Mouse (Mus musculus): ENCODE data around the gene Apoe. TPM values are rescaled to one million over a fixed set of nuclear protein-coding genes. Genes with fewer than 3 reads are reported as not detected.

Gene Apoe
- 863 and 1,072 TPM in 2 replicates for polyA plus RNA-seq (2012; rRNA removed)

GRCm38 (mm10) chr7:19698907-19699826 is at the start of gene Apoe:
TSS of gene Apoe (minus strand) at chr7:19699188.

GRCm38 (mm10) chr7:19715239-19716054 is 16.5 kb upstream of the Apoe start, which contains the start of gene Tomm40:
TSS of gene Tomm40 (minus strand) at chr7:19715438.

GRCm38 (mm10) chr7:19691873-19692865 is 6.8 kb downstream of the Apoe start, which contains the start of gene Apoc1:
TSS of gene Apoc1 (minus strand) at chr7:19692660.

GRCm38 (mm10) chr7:19681202-19681694 is 17.7 kb downstream of the Apoe start, which contains the start of the genes Gm44805 and Apoc4:
TSS of gene Gm44805 (minus strand) at chr7:19681423.
TSS of gene Apoc4 (minus strand) at chr7:19681479.

GRCm38 (mm10) chr7:19677872-19678271 is 21.1 kb downstream of the Apoe start, which contains the start of gene Apoc2:
TSS of gene Apoc2 (minus strand) at chr7:19677941.

GRCm38 (mm10) chr7:19664955-19665841 is 33.8 kb downstream of the Apoe start, which contains the start of gene Clptm1:
TSS of gene Clptm1 (minus strand) at chr7:19665033.

Other genes starting within 250 kb of the Apoe start
- 47.3 and 55.6 TPM in 2 replicates for gene Mark4, start 240.4 kb downstream of the Apoe start, polyA plus RNA-seq (2012; rRNA removed)
- 0.31 and 0.70 TPM in 2 replicates for gene Exoc3l2, start 235.9 kb downstream of the Apoe start, polyA plus RNA-seq (2012; rRNA removed)
- 12.0 and 12.1 TPM in 2 replicates for gene Bloc1s3, start 190.8 kb downstream of the Apoe start, polyA plus RNA-seq (2012; rRNA removed)
- gene Trappc6a, start 190.8 kb downstream of the Apoe start, polyA plus RNA-seq (2012; rRNA removed): 19.9 and 24.6 TPM in 2 replicates
- gene Nkpd1, start 181.3 kb downstream of the Apoe start, polyA plus RNA-seq (2012; rRNA removed): 1.3 TPM in 2 replicates
- gene Ppp1r37, start 136.1 kb downstream of the Apoe start, polyA plus RNA-seq (2012; rRNA removed): 112 and 114 TPM in 2 replicates
- 1.2 and 1.5 TPM in 2 replicates for gene Zfp296, start 121.9 kb downstream of the Apoe start, polyA plus RNA-seq (2012; rRNA removed)
- 64.8 and 70.8 TPM in 2 replicates for gene Gemin7, start 121.6 kb downstream of the Apoe start, polyA plus RNA-seq (2012; rRNA removed)
- gene Clasrp, start 94.7 kb downstream of the Apoe start, polyA plus RNA-seq (2012; rRNA removed): 142 and 146 TPM in 2 replicates
- gene Relb, start 69.8 kb downstream of the Apoe start, polyA plus RNA-seq (2012; rRNA removed): 5.8 and 6.2 TPM in 2 replicates
- gene Clptm1, start 34.2 kb downstream of the Apoe start, polyA plus RNA-seq (2012; rRNA removed): 96.6 and 100 TPM in 2 replicates
- gene Apoc2, start 21.2 kb downstream of the Apoe start, polyA plus RNA-seq (2012; rRNA removed): 0.19 TPM in 1 of 2 replicates, not detected in the other
- not detected in 2 replicates for gene Gm44805, start 17.8 kb downstream of the Apoe start, polyA plus RNA-seq (2012; rRNA removed)
- gene Apoc4, start 17.7 kb downstream of the Apoe start, polyA plus RNA-seq (2012; rRNA removed): not detected in 2 replicates
- gene Apoc1, start 6.5 kb downstream of the Apoe start, polyA plus RNA-seq (2012; rRNA removed): 1.6 and 2.7 TPM in 2 replicates
- 103 and 109 TPM in 2 replicates for gene Tomm40, start 16.2 kb upstream of the Apoe start, polyA plus RNA-seq (2012; rRNA removed)
- 37.8 and 38.6 TPM in 2 replicates for gene Nectin2, start 51.3 kb upstream of the Apoe start, polyA plus RNA-seq (2012; rRNA removed)
- gene Bcam, start 71.8 kb upstream of the Apoe start, polyA plus RNA-seq (2012; rRNA removed): 13.3 and 17.6 TPM in 2 replicates
- 0.20 and 0.48 TPM in 2 replicates for gene Cblc, start 97.6 kb upstream of the Apoe start, polyA plus RNA-seq (2012; rRNA removed)
- gene Bcl3, start 123.6 kb upstream of the Apoe start, polyA plus RNA-seq (2012; rRNA removed): 0.72 and 2.2 TPM in 2 replicates
- gene Gm19345, start 152.8 kb upstream of the Apoe start, polyA plus RNA-seq (2012; rRNA removed): 27.6 and 28.4 TPM in 2 replicates
- not detected in 2 replicates for gene Ceacam16, start 162.1 kb upstream of the Apoe start, polyA plus RNA-seq (2012; rRNA removed)
- not detected in 2 replicates for gene Ceacam19, start 188.8 kb upstream of the Apoe start, polyA plus RNA-seq (2012; rRNA removed)
- 15.3 and 15.9 TPM in 2 replicates for gene Pvr, start 222.0 kb upstream of the Apoe start, polyA plus RNA-seq (2012; rRNA removed)